Mouse (Mus musculus): ENCODE data around the gene Scfd2. TPM values are rescaled to one million over a fixed set of nuclear protein-coding genes. Genes with fewer than 3 reads are reported as not detected.

Scfd2 gene
- polyA plus RNA-seq, 1 experiment from 2014 or later = 17.1 TPM

DNA sequence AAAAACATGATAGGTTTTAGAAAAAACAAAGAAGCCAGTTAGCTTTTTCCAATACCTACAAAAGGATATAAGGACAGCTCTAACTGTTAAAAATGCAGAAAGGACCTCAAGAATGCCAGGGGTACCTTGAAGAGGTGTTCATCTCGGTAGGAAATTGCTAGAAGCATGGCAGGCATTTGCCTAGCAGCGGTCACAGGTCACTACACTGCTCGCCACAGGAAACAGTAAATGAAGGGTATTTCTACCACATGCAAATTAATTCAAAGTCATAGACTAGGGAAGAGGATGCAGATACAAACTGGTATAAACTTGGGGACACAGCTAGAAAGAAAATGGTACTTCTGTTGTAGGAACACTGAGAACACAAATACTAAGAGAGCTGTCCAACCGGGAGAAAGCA lies 180.7 kb downstream of the Scfd2 start:
- ATAC-seq (ENCODE audit: low FRiP score, low read depth) = no peak
- H3K9ac ChIP-seq = no peak overlapping the region

DNA sequence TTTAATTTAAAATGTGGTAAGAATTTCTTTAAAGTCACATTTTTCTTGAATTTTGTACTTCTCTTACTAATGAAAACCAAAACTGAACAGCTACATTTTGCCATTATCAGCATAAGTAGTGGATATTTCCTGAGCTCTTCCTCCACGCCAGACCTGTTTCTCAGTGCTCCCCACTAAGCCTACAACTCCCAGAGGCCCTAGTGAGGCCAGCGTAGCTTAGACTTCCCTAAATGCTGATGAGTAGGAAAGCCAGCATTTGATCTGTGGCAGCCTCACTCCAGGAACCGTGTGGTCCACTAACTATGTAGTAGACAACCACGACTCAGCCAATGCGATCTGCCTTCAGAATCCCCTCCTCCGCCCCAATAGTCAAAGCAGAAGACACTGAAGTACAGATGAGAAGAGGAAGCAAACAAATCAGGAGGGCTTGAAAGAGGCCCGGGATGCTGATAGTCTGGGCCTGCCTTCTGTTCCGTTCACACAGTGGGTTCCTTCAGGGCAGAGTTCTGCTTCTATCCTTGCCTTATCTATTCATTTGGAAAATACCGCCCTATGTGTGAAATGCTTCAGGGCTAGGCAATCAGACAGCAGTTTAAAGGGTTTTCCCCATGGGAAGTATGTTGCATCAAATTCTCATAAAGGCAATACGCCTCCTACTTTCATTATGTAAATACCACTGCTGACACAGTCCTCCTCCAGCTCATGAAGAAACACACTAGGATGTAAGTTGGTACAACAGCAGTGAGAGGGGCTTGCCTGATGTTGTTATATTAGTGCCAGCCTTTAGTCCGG lies 183.3 kb downstream of the Scfd2 start:
- H3K27ac ChIP-seq = no peak overlapping the region
- no peak overlapping the region for H3K4me2 ChIP-seq (replicated peaks)
- no peak for ATAC-seq (ENCODE audit: low FRiP score, low read depth)
- H3K4me1 ChIP-seq = peaks cover 16% of the 10 kb centered on the region
- H3K4me3 ChIP-seq = no peak overlapping the region
- no peak overlapping the region for H3K9ac ChIP-seq
- H3K36me3 ChIP-seq = no peaks in the 10 kb centered on the region
- no peaks in the 10 kb centered on the region for H3K27me3 ChIP-seq
- H3K9me3 ChIP-seq = no peaks in the 10 kb centered on the region
- WGBS = 73% methylated on average over 11 of the region's 11 CpGs

More for the DNA sequence above, 180.7 kb downstream of the Scfd2 start:
- 78% methylated on average over 4 of the region's 4 CpGs for WGBS
- H3K9me3 ChIP-seq = no peaks in the 10 kb centered on the region
- H3K4me1 ChIP-seq = peaks cover 10% of the 10 kb centered on the region; the same call in 1 of the 2 replicates
- no peaks in the 10 kb centered on the region for H3K27me3 ChIP-seq
- no peaks in the 10 kb centered on the region for H3K36me3 ChIP-seq
- H3K4me3 ChIP-seq = no peak overlapping the region
- no peak overlapping the region for H3K4me2 ChIP-seq (replicated peaks)
- no peak overlapping the region for H3K27ac ChIP-seq

GRCm38 (mm10) chr5:74343045-74343444 lies 188.5 kb downstream of the Scfd2 start:
- no peaks in the 10 kb centered on the region for H3K36me3 ChIP-seq
- ATAC-seq (ENCODE audit: low FRiP score, low read depth) = no peak
- no peaks in the 10 kb centered on the region for H3K27me3 ChIP-seq
- 45% methylated on average over 2 of the region's 2 CpGs for WGBS
- H3K4me2 ChIP-seq (replicated peaks) = no peak overlapping the region
- no peak overlapping the region for H3K9ac ChIP-seq
- peaks cover 20% of the 10 kb centered on the region for H3K4me1 ChIP-seq
- no peak overlapping the region for H3K4me3 ChIP-seq
- no peaks in the 10 kb centered on the region for H3K9me3 ChIP-seq
- peak overlapping the region; percentile 85 for H3K27ac ChIP-seq

DNA sequence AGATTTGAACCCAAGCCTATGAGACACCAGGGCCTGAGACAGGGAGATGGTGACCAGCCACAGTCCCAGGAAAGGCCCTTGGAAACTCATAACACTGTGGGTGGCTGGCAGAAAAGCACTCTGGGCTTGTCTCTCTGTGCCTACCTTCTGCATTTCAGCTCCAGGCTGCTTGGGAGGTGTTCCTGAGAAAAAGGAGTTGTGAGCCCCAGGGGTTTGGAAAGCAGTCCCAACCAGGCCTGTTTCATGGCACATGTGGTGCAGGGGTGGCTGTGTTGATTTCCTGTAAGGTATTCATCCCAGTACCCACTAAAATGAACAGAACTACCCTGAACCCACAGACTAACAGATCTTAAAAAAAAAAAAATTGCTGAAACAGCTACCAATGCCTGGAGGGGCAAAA lies 189.0 kb downstream of the Scfd2 start:
- Histone ChIP-seq H3K27ac (peak overlapping the region; percentile 85), H3K9me3 (no peaks in the 10 kb centered on the region), H3K4me1 (peaks cover 21% of the 10 kb centered on the region), H3K27me3 (no peaks in the 10 kb centered on the region), H3K9ac (no peak overlapping the region), H3K36me3 (no peaks in the 10 kb centered on the region), H3K4me3 (no peak overlapping the region), H3K4me2 (replicated peaks) (no peak overlapping the region)
- ATAC-seq (ENCODE audit: low FRiP score, low read depth) = no peak

- WGBS = 86% methylated on average over 3 of the region's 3 CpGs
- H3K9me3 ChIP-seq = no peaks in the 10 kb centered on the region
- H3K4me2 ChIP-seq (replicated peaks) = no peak overlapping the region
- H3K4me1 ChIP-seq = peaks cover 43% of the 10 kb centered on the region
- no peaks in the 10 kb centered on the region for H3K27me3 ChIP-seq
- H3K27ac ChIP-seq = no peak overlapping the region
- H3K36me3 ChIP-seq = no peaks in the 10 kb centered on the region
- ATAC-seq (ENCODE audit: low FRiP score, low read depth) = no peak
- H3K4me3 ChIP-seq = no peak overlapping the region
- no peak overlapping the region for H3K9ac ChIP-seq
Observed at GRCm38 (mm10) chr5:74337491-74337890, 194.1 kb downstream of the Scfd2 start.

DNA sequence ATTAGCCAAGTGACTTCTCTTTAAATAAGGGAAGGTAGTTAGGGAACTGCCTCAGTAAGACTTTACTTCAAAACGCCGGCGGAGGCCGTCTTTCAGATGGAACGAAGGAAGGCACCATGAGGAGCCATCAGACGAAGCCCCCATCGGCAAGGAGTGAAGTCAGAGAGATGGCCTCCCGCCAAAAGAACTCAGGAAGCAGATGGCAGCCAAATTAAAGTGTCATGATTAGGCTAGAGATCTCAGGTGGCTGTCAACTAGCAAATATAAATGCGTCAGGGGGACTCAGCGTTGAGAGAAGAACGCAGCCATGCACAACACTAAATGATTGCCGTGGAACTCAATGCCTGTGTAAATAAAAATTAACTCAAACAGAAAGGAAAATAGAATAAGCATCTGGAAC lies 194.8 kb downstream of the Scfd2 start:
- no peaks in the 10 kb centered on the region for H3K36me3 ChIP-seq
- no peaks in the 10 kb centered on the region for H3K9me3 ChIP-seq
- H3K4me1 ChIP-seq = peaks cover 39% of the 10 kb centered on the region
- H3K9ac ChIP-seq = no peak overlapping the region
- H3K27me3 ChIP-seq = no peaks in the 10 kb centered on the region
- ATAC-seq (ENCODE audit: low FRiP score, low read depth) = no peak
- no peak overlapping the region for H3K4me2 ChIP-seq (replicated peaks)
- H3K4me3 ChIP-seq = no peak overlapping the region
- WGBS = 65% methylated on average over 12 of the region's 12 CpGs
- H3K27ac ChIP-seq = no peak overlapping the region

DNA sequence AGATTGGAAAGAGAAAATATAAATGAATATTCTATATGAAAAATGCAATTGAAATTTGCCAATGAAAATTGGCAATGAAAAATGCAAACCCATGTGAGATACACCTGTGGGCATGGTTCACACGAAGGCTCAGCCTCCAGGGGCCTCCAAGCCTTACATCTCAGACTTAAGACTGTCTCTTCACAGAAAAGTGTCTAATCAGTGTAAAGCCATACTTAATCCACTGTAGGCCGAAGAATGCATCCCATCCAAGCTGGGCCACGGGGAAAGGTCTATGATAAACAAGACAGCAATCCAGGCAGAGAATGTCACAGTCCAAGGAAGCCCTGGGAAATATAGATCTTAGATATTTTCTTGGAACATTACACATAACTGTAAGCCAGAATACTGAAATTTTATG lies 198.3 kb downstream of the Scfd2 start:
- WGBS = 33% methylated on average over 3 of the region's 3 CpGs
- Histone ChIP-seq H3K27me3 (no peaks in the 10 kb centered on the region), H3K4me1 (peaks cover 47% of the 10 kb centered on the region), H3K9ac (no peak overlapping the region), H3K4me3 (no peak overlapping the region), H3K9me3 (no peaks in the 10 kb centered on the region), H3K36me3 (no peaks in the 10 kb centered on the region), H3K4me2 (replicated peaks) (no peak overlapping the region), H3K27ac (peak overlapping the region; percentile 52; the same call in 1 of the 2 replicates)
- peak; percentile 15; the same call in 1 of the 2 replicates for ATAC-seq (ENCODE audit: low FRiP score, low read depth)

DNA sequence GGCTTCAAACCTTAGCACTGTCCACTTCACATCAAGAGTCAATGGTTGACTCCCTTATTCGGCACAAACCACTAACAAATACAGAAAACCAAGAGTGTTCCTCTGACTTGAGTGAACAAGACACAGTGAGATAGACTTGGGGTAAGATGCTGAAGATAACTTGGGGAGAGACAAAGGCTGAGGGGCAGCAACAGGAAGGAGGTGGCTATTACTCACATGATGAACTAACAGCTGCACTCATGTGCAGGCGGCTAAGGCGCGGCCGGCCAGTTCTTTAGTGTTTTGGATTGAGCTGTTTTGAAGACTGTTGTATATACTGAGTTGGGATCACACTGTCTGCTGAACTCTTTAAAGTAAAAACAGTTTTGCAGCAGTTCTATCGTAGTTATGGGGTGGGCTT lies 205.3 kb downstream of the Scfd2 start:
- no peak overlapping the region for H3K4me2 ChIP-seq (replicated peaks)
- H3K4me3 ChIP-seq = no peak overlapping the region
- no peaks in the 10 kb centered on the region for H3K36me3 ChIP-seq
- H3K4me1 ChIP-seq = peaks cover 15% of the 10 kb centered on the region; the same call in 1 of the 2 replicates
- no peak overlapping the region for H3K27ac ChIP-seq
- no peaks in the 10 kb centered on the region for H3K9me3 ChIP-seq
- no peak for ATAC-seq (ENCODE audit: low FRiP score, low read depth)
- no peak overlapping the region for H3K9ac ChIP-seq
- H3K27me3 ChIP-seq = no peaks in the 10 kb centered on the region
- 90% methylated on average over 6 of the region's 6 CpGs for WGBS

- Histone ChIP-seq H3K9ac (no peak overlapping the region), H3K27ac (no peak overlapping the region)
- 62% methylated on average over 10 of the region's 10 CpGs for WGBS
Observed at GRCm38 (mm10) chr5:74321010-74321746, 210.4 kb downstream of the Scfd2 start.

DNA sequence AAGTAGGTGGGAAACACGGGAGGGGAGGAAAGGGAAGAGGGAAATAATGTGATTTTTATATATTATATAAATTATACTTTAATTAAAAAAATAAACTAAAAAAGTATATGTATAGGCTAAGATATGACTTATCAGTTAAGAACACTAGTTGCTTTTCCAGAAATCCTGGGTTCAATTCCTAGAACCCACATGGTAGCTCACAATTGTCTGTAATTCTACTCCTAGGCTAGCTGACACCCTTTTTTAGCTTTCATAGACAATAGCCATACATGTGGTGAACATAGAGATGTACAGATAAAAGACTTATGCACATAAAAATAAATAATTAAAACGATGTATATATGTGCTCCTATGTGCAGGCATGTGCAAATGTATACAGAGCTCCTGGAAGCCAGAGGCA lies 212.0 kb downstream of the Scfd2 start:
- H3K4me3 ChIP-seq = no peak overlapping the region

More at GRCm38 (mm10) chr5:74321010-74321746, 210.4 kb downstream of the Scfd2 start:
- Histone ChIP-seq H3K4me1 (peaks cover 10% of the 10 kb centered on the region), H3K27me3 (no peaks in the 10 kb centered on the region), H3K4me3 (no peak overlapping the region), H3K36me3 (no peaks in the 10 kb centered on the region), H3K9me3 (no peaks in the 10 kb centered on the region), H3K4me2 (replicated peaks) (no peak overlapping the region)
- ATAC-seq (ENCODE audit: low FRiP score, low read depth) = no peak

GRCm38 (mm10) chr5:74317174-74317573 lies 214.4 kb downstream of the Scfd2 start:
- H3K4me1 ChIP-seq = peaks cover 18% of the 10 kb centered on the region
- H3K9ac ChIP-seq = no peak overlapping the region
- H3K4me2 ChIP-seq (replicated peaks) = no peak overlapping the region
- 88% methylated on average over 3 of the region's 3 CpGs for whole genome bisulfite sequencing
- H3K27ac ChIP-seq = no peak overlapping the region
- no peaks in the 10 kb centered on the region for H3K27me3 ChIP-seq
- no peak overlapping the region for H3K4me3 ChIP-seq
- H3K36me3 ChIP-seq = no peaks in the 10 kb centered on the region
- no peaks in the 10 kb centered on the region for H3K9me3 ChIP-seq
- no peak for ATAC-seq (ENCODE audit: low FRiP score, low read depth)

More for the DNA sequence above, 212.0 kb downstream of the Scfd2 start:
- Histone ChIP-seq H3K27ac (no peak overlapping the region), H3K36me3 (no peaks in the 10 kb centered on the region), H3K9ac (no peak overlapping the region), H3K9me3 (no peaks in the 10 kb centered on the region), H3K4me1 (peaks cover 18% of the 10 kb centered on the region), H3K27me3 (no peaks in the 10 kb centered on the region), H3K4me2 (replicated peaks) (no peak overlapping the region)
- no peak for ATAC-seq (ENCODE audit: low FRiP score, low read depth)
- whole genome bisulfite sequencing = 83% methylated on average over 2 of the region's 2 CpGs

DNA sequence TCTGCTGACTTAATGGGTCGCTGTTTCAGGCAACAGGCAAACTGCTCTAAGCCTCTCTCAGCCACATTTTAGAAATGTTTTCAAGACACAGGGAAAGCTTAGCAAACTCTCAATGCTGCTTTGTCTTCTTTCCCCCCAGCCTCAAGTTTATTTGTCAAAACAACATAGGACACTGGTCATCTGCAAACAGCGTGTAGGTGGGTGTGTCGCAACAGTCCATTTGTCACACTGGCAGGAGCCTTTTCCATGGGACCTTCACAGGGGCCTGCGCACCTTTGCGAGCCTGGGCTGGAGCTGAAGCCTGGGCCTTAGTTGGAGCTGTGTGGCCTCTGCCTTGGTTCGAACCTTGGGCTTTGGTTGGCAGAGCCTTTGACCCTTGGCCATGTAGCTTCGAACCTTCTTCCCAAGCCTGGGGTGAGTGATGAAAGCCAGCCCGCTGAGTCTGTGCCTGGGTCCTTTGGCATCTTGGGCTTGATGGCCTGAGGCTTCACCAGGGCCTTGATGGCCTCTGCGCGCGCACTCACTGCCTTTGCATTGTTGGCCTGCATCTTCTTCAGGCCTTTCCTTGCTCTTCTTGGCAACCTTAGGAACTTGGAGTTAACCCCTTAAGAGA lies 215.1 kb downstream of the Scfd2 start:
- 73% methylated on average over 11 of the region's 11 CpGs for WGBS
- no peak overlapping the region for H3K4me2 ChIP-seq (replicated peaks)
- H3K4me3 ChIP-seq = no peak overlapping the region
- H3K9me3 ChIP-seq = no peaks in the 10 kb centered on the region
- no peak overlapping the region for H3K9ac ChIP-seq
- peaks cover 22% of the 10 kb centered on the region for H3K4me1 ChIP-seq
- H3K27ac ChIP-seq = no peak overlapping the region; the same call in 1 of the 2 replicates
- ATAC-seq (ENCODE audit: low FRiP score, low read depth) = no peak
- H3K27me3 ChIP-seq = no peaks in the 10 kb centered on the region
- no peaks in the 10 kb centered on the region for H3K36me3 ChIP-seq

Data from limb, embryonic 13.5 days (tissue).